ENCODE assay signal across 8 mouse cellular contexts in the genomic region with DNA sequence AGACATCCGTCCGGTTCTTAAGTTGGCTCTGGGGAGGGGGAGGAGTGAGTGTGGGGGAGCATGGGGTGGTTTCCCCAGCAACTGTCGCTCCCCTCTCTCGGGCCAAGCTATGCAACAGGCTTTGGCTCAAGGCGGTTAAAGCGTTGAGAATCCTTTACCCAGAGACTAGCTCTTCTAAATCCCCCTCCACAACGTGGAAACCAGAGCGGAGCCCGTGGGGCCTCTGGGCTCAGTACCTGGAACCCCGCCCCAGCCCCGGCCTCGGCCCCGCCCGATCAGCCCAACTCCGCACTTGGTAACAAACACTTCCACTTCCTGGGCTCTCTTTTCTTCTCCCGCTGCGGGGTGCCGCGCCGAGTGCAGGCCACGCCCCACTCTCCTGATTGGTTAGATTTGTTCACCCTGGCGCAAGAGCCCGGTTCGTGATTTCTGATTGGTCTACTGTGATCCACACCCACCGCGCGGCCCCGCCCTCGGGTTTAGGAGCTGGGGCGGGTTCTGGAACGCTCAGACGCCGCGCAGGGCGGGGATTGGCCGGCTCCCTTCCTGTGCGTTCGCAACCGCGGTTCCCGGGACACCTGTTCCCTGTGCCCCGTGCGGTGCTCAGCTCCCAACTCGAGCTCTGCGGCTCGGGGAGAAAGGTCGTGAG. TPM values are rescaled to one million over a fixed set of nuclear protein-coding genes. Genes with fewer than 3 reads are reported as not detected.
A peak's percentile ranks its signal among the peaks of the same experiment; 100 is the strongest.
DNase-seq lines count a peak whose midpoint lies in the region; ATAC-seq and TF ChIP-seq lines count a peak whose summit lies in the region.

Slc9a3r1 (plus strand) TSS at position 510 of the 649 bp plus-strand sequence.

- peak within 1 kb of the TSS; percentile 75 for H3K4me3 ChIP-seq in hindbrain, embryonic 10.5 days
- H3K4me3 ChIP-seq in lung, postnatal 0 days (ENCODE audit: low read depth, low read length), result peak within 1 kb of the TSS; percentile 69

- H3K27me3 ChIP-seq in hindbrain, embryonic 10.5 days (ENCODE audit: insufficient read depth, poor library complexity, severe bottlenecking), result peaks cover 56% of the 10 kb centered on the region
- no peaks in the 10 kb centered on the region for H3K27me3 ChIP-seq in lung, postnatal 0 days (replicated peaks; ENCODE audit: insufficient read depth, low read length)

- peaks cover 71% of the 10 kb centered on the region for H3K4me1 ChIP-seq in hindbrain, embryonic 10.5 days (replicated peaks)
- H3K4me1 ChIP-seq in lung, postnatal 0 days (ENCODE audit: insufficient read depth, low read depth, low read length), result peaks cover 12% of the 10 kb centered on the region; the same call in 1 of the 2 replicates

- H3K36me3 ChIP-seq in hindbrain, embryonic 10.5 days, result no peaks in the 10 kb centered on the region
- no peaks in the 10 kb centered on the region for H3K36me3 ChIP-seq in lung, postnatal 0 days (ENCODE audit: insufficient read depth, low read length)

- peak within 1 kb of the TSS; percentile 85 for H3K27ac ChIP-seq in hindbrain, embryonic 10.5 days
- H3K27ac ChIP-seq in lung, postnatal 0 days (ENCODE audit: low read length), result peak within 1 kb of the TSS; percentile 81

- H3K9ac ChIP-seq in lung, postnatal 0 days (replicated peaks; ENCODE audit: low read depth), result peak within 1 kb of the TSS; percentile 74

- H3K9me3 ChIP-seq in hindbrain, embryonic 10.5 days, result no peaks in the 10 kb centered on the region
- no peaks in the 10 kb centered on the region for H3K9me3 ChIP-seq in lung, postnatal 0 days (ENCODE audit: low read length)

- no peak for TF ChIP-seq EP300 in lung, postnatal 0 days (IDR thresholded peaks at IDR 0.05)

- ATAC-seq in frontal cortex, adult (ENCODE audit: low TSS enrichment), result peak; percentile 90
- peak; percentile 96 for ATAC-seq in lung, postnatal 0 days

- under 1% methylated on average over 47 of the region's 47 CpGs for WGBS in hindbrain, embryonic 10.5 days
- WGBS in lung, postnatal 0 days, result 2% methylated on average over 47 of the region's 47 CpGs

- DNase-seq in MN1 (ENCODE audit: low spot score), result peak; percentile 97
- DNase-seq in cerebellum, adult 9-10 months, result peak; percentile 99
- DNase-seq in hindbrain, embryonic 10.5 days (ENCODE audit: low spot score), result peak; percentile 97
- peak; percentile 96 for DNase-seq in layer of hippocampus, adult 9-11 months
- peak; percentile 99 for DNase-seq in lung, postnatal 0 days (ENCODE audit: low spot score)
- DNase-seq in ovary, postnatal 14 days (ENCODE audit: low spot score), result peak; percentile 94
- DNase-seq in thymus, postnatal 14 days, result peak; percentile 100

- H3K4me2 ChIP-seq in lung, postnatal 0 days (replicated peaks; ENCODE audit: low read depth, low read length), result peak within 1 kb of the TSS; percentile 85

- no peak for TF ChIP-seq CTCF in lung, postnatal 0 days (IDR thresholded peaks at IDR 0.05)

RNA-seq across cellular contexts. Expression of gene Slc9a3r1, which starts in this region (rescaled TPM):
- 39.6 and 49.8 TPM in 2 replicates for polyA plus RNA-seq in hindbrain, embryonic 10.5 days (2016; fragmentation: Nextera tagmentation; extraction: Ambion mirVana)
- 56.9 and 71.2 TPM in 2 replicates for polyA plus RNA-seq in lung, postnatal 0 days (2015; fragmentation: Nextera tagmentation; extraction: Ambion mirVana)

Comparison
In these comparisons a context has a peak if more than half of its experiments do, and no peak if none do; other contexts are left out.
1. Peak in every context shown above with its lines: DNase-seq, ATAC-seq, H3K4me3 ChIP-seq and H3K27ac ChIP-seq.